Mouse (Mus musculus): ENCODE data around the gene Heg1.

The Heg1 gene

DNA sequence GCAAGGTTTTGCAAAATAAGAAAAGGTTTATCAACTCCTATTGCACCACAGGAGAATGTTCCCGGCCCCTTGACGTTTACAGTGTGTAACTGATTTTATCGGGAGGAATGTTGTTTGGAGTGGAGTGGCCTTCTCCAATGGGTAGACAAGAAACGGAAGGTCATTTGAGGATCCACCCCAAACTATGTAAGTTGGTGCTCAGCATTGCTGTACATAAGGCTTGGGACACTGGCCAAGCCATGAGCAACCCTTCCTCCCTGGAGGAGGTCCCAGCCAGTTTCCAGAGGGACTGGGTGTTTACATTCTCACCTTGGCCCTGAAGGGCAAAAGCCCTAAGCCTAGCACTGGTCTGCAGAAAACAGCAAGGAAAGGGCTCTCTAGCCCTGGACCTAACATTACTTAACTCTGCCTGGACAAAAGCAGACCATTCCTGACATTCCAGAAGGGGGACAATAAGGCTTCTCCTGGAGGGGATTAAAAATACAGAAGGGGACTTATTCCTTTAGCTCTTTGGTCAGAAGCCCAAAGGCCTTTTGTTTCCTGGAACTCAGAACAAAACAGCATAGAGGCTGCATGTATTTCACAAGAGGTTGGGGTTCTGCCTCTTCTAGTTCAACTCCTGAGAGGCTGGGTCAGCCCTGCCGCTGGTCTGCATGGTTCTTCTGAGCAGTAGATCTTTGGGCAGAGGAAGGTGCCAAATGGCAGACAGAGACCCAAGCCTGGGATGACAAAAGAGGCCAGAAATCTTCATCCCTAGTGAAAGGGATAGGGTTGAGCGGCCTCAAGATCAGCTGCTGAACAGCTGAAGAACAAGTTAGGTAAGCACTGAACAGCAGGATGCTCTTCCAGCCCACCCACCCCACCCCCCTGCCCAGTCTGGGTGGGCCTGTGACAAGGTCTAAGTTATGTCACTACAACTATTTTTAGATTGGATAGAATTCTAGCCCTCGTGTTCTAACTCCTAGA is 7.5 kb upstream of the Heg1 start:
- DNase-seq (ENCODE audit: low read depth, low spot score), result peak; percentile 89

- no peak for DNase-seq (ENCODE audit: low read depth, low spot score)
Observed at GRCm38 (mm10) chr16:33677313-33677690, 6.9 kb upstream of the Heg1 start.

DNA sequence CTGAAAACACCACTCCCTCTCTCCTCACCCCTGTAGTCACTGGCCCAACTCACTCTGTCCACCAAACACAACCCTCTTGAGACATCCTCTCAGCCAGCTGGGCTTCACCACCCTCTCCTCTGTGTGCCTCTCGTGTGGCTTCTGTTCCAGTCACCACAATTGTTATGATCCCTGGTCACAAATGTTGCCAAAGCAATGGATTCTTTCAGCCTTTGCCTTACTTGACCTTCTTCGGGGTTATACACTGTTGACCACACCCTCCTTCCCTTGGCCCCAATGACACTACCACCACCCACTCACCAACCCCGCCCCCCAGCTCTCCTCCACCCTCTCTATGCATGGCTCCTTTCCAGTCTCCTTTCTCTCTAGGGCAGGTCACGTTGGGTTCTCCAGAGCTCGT is 6.3 kb upstream of the Heg1 start:
- no peak for DNase-seq (ENCODE audit: low read depth, low spot score)

DNA sequence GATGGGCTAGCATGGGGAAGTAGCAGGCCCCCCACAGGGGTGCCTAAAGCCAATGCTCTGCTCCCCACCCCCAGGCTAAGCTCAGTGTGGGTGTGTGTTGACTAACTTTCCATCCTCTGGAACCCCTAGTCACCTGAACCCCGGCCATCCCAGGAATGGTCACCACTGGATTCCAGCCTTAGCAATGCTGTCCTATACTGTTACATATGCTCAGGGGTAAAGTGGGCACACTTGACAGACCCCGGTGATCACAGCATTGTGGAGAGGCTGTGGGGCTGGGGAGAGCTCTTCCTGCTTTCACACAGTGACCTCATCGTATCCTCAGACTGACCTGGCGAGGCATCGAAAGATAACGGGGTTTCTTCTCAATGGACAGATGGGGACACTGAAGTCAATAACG is 3.9 kb upstream of the Heg1 start:
- DNase-seq (ENCODE audit: low read depth, low spot score), result no peak

DNA sequence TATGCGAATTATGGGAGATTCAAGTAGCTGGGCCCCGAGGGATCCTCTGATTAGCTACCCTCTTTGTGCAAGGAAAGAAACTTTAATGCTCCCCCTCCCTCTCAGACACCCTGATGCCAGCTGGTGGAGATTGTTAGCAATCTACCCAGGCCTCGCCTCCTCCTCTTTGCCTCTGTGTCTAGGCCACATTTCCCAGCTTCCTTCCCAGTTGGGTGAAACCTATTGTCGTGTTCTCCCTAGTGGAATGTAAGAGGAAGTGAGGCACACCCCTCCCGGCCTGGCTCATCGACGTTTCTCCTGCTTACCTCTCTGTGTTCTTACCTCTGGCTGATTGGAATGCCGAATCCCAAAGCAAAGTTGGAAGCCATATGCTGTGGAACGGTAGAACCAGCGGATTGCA is 3.4 kb upstream of the Heg1 start:
- no peak for DNase-seq (ENCODE audit: low read depth, low spot score)

- DNase-seq (ENCODE audit: low read depth, low spot score), result no peak
Observed at GRCm38 (mm10) chr16:33681661-33682060, 2.5 kb upstream of the Heg1 start.

GRCm38 (mm10) chr16:33682651-33683050 is 1.5 kb upstream of the Heg1 start:
- DNase-seq (ENCODE audit: low read depth, low spot score), result no peak

DNA sequence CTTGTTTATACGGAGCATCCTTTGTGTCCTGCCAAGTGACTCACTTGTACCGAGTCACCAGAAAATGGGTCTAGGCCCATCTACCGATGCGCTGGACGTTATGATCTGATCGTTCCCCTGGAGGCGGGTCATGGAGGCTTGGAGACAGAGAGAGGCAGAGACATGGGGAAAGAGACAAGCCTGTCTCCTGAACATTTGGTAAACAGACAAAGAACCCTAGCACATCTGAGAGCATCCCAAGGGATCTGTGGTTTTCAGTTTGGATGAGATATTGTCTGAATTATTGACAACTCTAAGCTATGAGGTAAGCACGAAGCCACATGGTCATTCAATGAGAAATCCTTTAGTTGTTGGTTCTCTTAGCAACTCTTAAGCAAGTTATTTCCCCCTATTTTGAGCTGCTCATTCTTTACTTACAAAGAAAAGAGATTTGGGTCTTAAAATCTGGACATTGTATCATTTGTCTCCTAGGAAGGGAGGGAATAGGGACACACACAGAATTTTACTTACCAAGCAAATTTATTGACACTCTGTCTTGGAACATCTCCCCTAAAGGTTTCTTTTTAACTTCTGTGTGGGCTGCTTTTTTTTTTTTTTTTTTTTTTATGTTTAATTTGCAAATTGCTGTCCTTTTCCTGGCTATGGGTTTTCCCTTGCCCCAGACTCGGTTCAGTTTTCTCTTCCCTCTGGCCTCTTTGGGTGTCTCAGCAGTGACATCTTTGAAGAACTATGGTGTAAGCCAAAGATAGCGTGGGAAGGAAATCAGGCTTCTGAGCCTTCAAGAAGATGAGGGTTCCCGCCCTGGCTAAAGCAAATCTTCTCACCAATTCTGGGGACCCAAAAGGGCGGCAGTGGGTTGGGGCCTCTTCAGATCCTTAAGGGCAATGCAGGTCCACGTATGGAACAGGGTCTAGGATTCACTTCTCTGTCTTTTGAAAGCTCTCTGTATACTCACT is 686 bp upstream of the Heg1 start:
- peak; percentile 70 for DNase-seq (ENCODE audit: low read depth, low spot score)

GRCm38 (mm10) chr16:33684703-33685701 is 832 bp downstream of the Heg1 start:
- DNase-seq (ENCODE audit: low read depth, low spot score), result peak; percentile 37

- no peak for DNase-seq (ENCODE audit: low read depth, low spot score)
Observed at GRCm38 (mm10) chr16:33686056-33686455, 1.9 kb downstream of the Heg1 start.

DNA sequence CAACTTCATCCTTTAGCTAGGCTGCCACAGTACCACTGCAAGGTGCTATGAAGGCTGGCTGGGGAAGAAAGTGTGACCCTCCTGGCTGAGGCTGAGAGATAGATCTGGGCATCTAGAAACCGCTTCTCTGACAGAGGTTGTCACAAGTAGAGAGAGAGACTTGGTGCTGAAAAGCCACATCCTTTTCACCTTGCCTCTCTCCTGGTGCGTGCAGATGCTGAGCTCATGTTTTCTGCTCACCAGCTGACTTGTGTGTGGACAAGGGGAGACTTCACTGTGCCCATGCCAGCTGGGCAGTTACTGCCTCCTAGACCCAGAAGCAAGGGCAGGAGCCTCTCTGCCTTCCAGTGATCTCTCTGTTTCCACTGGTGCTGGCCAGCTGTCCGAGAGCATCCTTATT is 3.6 kb downstream of the Heg1 start:
- no peak for DNase-seq (ENCODE audit: low read depth, low spot score)

DNA sequence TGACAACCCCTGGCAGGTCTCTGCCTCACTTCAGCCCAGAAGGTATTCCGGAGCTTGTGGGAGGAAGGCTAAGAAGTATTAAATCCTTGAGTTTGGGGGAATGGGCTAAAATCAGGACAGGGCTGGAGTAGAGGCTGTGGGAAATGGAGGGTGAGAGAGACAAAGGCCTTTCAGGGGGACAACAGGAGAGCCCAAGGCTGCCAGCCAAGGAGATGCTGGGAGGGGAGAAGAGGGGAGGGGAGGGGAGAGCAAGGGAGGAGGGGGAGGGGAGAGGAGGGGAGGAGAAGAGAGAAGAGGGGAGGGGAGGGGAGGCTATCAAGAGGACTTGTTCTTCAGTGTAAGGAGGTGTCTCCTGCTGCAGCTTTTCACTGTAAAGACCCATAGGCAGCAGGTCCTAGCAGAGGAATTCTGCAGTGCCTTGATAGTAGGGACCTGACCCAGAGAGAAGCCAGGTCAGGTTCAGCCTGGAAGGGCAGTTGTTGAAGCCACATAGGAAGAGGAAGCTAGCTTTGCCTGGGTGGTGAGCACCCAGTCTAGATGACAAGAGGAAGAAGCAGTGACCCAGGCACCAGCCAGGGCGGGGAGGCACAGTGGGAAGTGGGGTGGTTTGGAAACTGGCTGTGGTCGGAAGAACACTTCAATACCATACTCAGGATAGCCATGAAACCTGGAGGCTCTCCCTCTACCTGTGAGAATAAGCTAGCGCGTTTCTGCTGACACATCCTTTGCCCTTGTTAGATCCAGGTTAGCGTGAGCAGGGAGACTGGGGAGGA is 7.0 kb downstream of the Heg1 start:
- DNase-seq (ENCODE audit: low read depth, low spot score), result no peak

DNA sequence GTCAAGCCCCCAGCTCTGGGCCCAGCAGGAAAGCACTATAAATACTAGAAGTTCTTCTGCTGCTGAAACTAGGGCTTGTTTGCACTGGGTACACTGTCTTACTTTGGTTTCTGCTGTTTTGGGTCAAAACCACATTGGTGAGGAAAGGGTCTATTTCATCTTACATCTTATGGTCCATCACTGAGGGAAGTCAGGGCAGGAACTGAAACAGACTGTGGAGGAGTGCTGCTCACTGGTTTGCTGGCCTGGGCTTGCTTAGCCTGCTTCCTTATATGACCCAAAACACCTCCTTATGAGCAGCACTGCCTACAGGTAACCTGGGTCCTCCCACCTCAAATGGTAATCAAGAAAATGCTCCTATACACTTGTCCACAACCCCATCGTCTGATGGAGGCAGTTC is 9.4 kb downstream of the Heg1 start:
- DNase-seq (ENCODE audit: low read depth, low spot score), result no peak

GRCm38 (mm10) chr16:33696811-33697575 is 12.8 kb downstream of the Heg1 start:
- no peak for DNase-seq (ENCODE audit: low read depth, low spot score)

GRCm38 (mm10) chr16:33697576-33698276 is 13.6 kb downstream of the Heg1 start:
- no peak for DNase-seq (ENCODE audit: low read depth, low spot score)

GRCm38 (mm10) chr16:33698277-33698790 is 14.2 kb downstream of the Heg1 start:
- peak; percentile 12 for DNase-seq (ENCODE audit: low read depth, low spot score)

- DNase-seq (ENCODE audit: low read depth, low spot score), result no peak
Observed at GRCm38 (mm10) chr16:33700584-33700983, 16.4 kb downstream of the Heg1 start.

- no peak for DNase-seq (ENCODE audit: low read depth, low spot score)
Observed at GRCm38 (mm10) chr16:33701872-33702271, 17.7 kb downstream of the Heg1 start.

GRCm38 (mm10) chr16:33704289-33704688 is 20.1 kb downstream of the Heg1 start:
- DNase-seq (ENCODE audit: low read depth, low spot score), result no peak
